Mouse (Mus musculus): ENCODE results near the gene Nfyc.

- TF ChIP-seq POLR2A (IDR thresholded peaks at IDR 0.05; ENCODE audit: low read depth, low read length) (no peak), KAT2A (IDR thresholded peaks at IDR 0.05; ENCODE audit: insufficient replicate concordance, low read length) (no peak), RAD21 (IDR thresholded peaks at IDR 0.05; ENCODE audit: low read depth, low read length) (no peak), SIN3A (IDR thresholded peaks at IDR 0.05; ENCODE audit: low read length) (no peak), CTCF (conservative IDR thresholded peaks at IDR 0.05 in 1 of 2, IDR thresholded peaks at IDR 0.05 in 1 of 2; ENCODE audit: low read depth in 2 of 2, low read length in 2 of 2) (no peak)
Measured at GRCm38 (mm10) chr4:120817002-120817774, 14.2 kb downstream of the Nfyc start.

Data from CH12.LX (cell line).